Mouse (Mus musculus) kidney, embryonic 15.5 days (tissue): ENCODE data around the gene Cul7. TPM values are rescaled to one million over a fixed set of nuclear protein-coding genes. Genes with fewer than 3 reads are reported as not detected.

Experiments used
- ATAC-seq: fragments of 200-750 bp; cut with Nextera tagmentation; replicated peaks from 2 replicates; pipeline ENCODE4 v1.8.0; 2017; ENCODE audit warnings: moderate TSS enrichment; ENCODE audit not compliant: low FRiP score
- H3K27ac ChIP-seq: fragments of 300-500 bp; sonication (generic); 2 replicates; pipeline ENCODE4 v1.5.1; 2015; ENCODE audit warnings: mild to moderate bottlenecking, inconsistent platforms
- H3K27me3 ChIP-seq: fragments of 300-500 bp; sonication (generic); 2 replicates; pipeline ENCODE4 v1.6.1; 2015; ENCODE audit warnings: inconsistent platforms
- H3K36me3 ChIP-seq: fragments of 300-500 bp; sonication (generic); 2 replicates; pipeline ENCODE4 v1.6.1; 2015; ENCODE audit warnings: inconsistent platforms
- H3K4me1 ChIP-seq: fragments of 300-500 bp; sonication (generic); 2 replicates; pipeline ENCODE4 v1.6.1; 2015; ENCODE audit warnings: inconsistent platforms
- H3K4me2 ChIP-seq: fragments of 300-500 bp; sonication (generic); 2 replicates; pipeline ENCODE4 v1.6.1; 2015; ENCODE audit warnings: moderate library complexity, mild to moderate bottlenecking, inconsistent platforms
- H3K4me3 ChIP-seq: fragments of 300-500 bp; sonication (generic); replicated peaks from 2 replicates; pipeline ENCODE4 v1.5.1; 2015; ENCODE audit warnings: mild to moderate bottlenecking, inconsistent platforms
- H3K9ac ChIP-seq: fragments of 300-500 bp; sonication (generic); 2 replicates; pipeline ENCODE4 v1.6.1; 2015; ENCODE audit warnings: mild to moderate bottlenecking, inconsistent platforms
- H3K9me3 ChIP-seq: fragments of 300-500 bp; sonication (generic); replicated peaks from 2 replicates; pipeline ENCODE4 v1.6.1; 2016; ENCODE audit warnings: inconsistent platforms
- WGBS: fragments of 180-500 bp; shearing (Covaris S2); methylation state at CpG from one replicate; pipeline ENCODE4 v1.1.7; 2015; ENCODE audit warnings: mixed read lengths; 5-methylcytosine and 5-hydroxymethylcytosine counted together
- polyA plus RNA-seq: library from polyadenylated mRNA; unstranded; fragments of >200 nt; fragmentation: Nextera tagmentation; extraction: Ambion mirVana; gene quantifications from 2 replicates; pipeline ENCODE4 v1.2.1, GENCODE M21; 2015

Gene Cul7
- polyA plus RNA-seq, 1 experiment from 2014 or later: 59.2 TPM

GRCm38 (mm10) chr17:46678911-46679310 is 28.8 kb downstream of the Cul7 start:
- H3K4me3 ChIP-seq: peak overlapping the region; percentile 95
- peak overlapping the region; percentile 86 for H3K9ac ChIP-seq
- H3K36me3 ChIP-seq: peaks cover 52% of the 10 kb centered on the region
- H3K4me2 ChIP-seq: peak overlapping the region; percentile 89
- peak overlapping the region; percentile 97 for H3K27ac ChIP-seq
- 30% methylated on average over 9 of the region's 9 CpGs for WGBS
- ATAC-seq: no peak
- H3K4me1 ChIP-seq: peaks cover 47% of the 10 kb centered on the region
- H3K27me3 ChIP-seq: no peaks in the 10 kb centered on the region
- no peaks in the 10 kb centered on the region for H3K9me3 ChIP-seq

- ATAC-seq: peak; percentile 12
- H3K27me3 ChIP-seq: no peaks in the 10 kb centered on the region
- H3K4me1 ChIP-seq: peaks cover 38% of the 10 kb centered on the region
- under 1% methylated on average over 34 of the region's 34 CpGs for WGBS
- H3K4me2 ChIP-seq: peak overlapping the region; percentile 89
- H3K9ac ChIP-seq: peak overlapping the region; percentile 86
- peak overlapping the region; percentile 95 for H3K4me3 ChIP-seq
- peaks cover 57% of the 10 kb centered on the region for H3K36me3 ChIP-seq
- peak overlapping the region; percentile 97 for H3K27ac ChIP-seq
- H3K9me3 ChIP-seq: no peaks in the 10 kb centered on the region
Observed at GRCm38 (mm10) chr17:46679843-46680759, 30.0 kb downstream of the Cul7 start.

DNA sequence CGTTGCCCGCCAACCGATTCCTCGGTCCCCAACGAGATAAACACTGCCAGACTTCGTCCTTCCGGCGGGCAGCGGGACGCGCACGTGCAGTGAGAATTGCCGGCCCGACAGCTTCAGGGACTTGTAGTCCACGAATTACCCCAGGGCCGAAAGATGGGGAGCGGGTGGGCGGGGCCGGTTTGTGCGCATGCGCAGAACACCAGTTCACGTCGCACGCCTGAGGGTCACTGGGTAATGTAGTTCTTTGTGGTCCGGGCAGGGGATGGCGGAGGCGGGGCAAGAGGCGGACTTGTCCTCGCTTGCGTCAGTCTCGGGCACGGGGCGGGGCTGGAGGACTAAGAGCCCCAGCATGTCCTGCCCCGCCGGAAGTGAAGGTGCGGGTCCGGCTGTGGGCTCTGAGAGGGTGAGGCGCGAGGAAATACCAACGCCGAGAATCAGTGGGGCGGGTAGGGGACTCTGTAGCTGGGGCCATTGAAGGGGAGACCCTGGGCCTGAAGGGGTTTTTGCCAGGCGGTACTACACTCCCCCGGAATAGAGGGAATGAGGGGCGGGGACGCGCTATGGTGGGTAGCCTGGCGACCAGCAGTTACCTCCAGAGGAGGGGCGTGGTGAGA is 30.7 kb downstream of the Cul7 start, which contains the start of gene Klhdc3:
Klhdc3 (minus strand) TSS at position 155 of the 614 bp plus-strand sequence.
- Histone ChIP-seq H3K27me3 (no peaks in the 10 kb centered on the region), H3K36me3 (peaks cover 57% of the 10 kb centered on the region), H3K9ac (peak within 1 kb of the TSS; percentile 86), H3K4me3 (peak within 1 kb of the TSS; percentile 95), H3K4me1 (peaks cover 36% of the 10 kb centered on the region), H3K9me3 (no peaks in the 10 kb centered on the region), H3K27ac (peak within 1 kb of the TSS; percentile 97), H3K4me2 (peak within 1 kb of the TSS; percentile 89)
- WGBS: under 1% methylated on average over 49 of the region's 49 CpGs
- peak; percentile 97 for ATAC-seq

GRCm38 (mm10) chr17:46681466-46682118 is 31.5 kb downstream of the Cul7 start:
- Histone ChIP-seq H3K27ac (peak overlapping the region; percentile 84), H3K4me2 (peak overlapping the region; percentile 89), H3K27me3 (no peaks in the 10 kb centered on the region), H3K9ac (peak overlapping the region; percentile 62), H3K4me3 (peak overlapping the region; percentile 95), H3K36me3 (peaks cover 57% of the 10 kb centered on the region), H3K9me3 (no peaks in the 10 kb centered on the region), H3K4me1 (peaks cover 36% of the 10 kb centered on the region)
- ATAC-seq: peak; percentile 0; the same call in 1 of the 2 replicates
- 25% methylated on average over 12 of the region's 12 CpGs for WGBS

- peaks cover 56% of the 10 kb centered on the region for H3K36me3 ChIP-seq
- H3K4me3 ChIP-seq: no peak overlapping the region
- H3K4me1 ChIP-seq: peaks cover 32% of the 10 kb centered on the region
- no peaks in the 10 kb centered on the region for H3K9me3 ChIP-seq
- H3K4me2 ChIP-seq: no peak overlapping the region
- H3K9ac ChIP-seq: no peak overlapping the region
- no peak overlapping the region for H3K27ac ChIP-seq
- no peaks in the 10 kb centered on the region for H3K27me3 ChIP-seq
- WGBS: 83% methylated on average over 16 of the region's 16 CpGs
- ATAC-seq: no peak
Observed at GRCm38 (mm10) chr17:46682654-46683389, 32.7 kb downstream of the Cul7 start.

GRCm38 (mm10) chr17:46685913-46686312 is 35.8 kb downstream of the Cul7 start:
- peaks cover 64% of the 10 kb centered on the region for H3K36me3 ChIP-seq
- 84% methylated on average over 6 of the region's 6 CpGs for WGBS
- ATAC-seq: no peak

DNA sequence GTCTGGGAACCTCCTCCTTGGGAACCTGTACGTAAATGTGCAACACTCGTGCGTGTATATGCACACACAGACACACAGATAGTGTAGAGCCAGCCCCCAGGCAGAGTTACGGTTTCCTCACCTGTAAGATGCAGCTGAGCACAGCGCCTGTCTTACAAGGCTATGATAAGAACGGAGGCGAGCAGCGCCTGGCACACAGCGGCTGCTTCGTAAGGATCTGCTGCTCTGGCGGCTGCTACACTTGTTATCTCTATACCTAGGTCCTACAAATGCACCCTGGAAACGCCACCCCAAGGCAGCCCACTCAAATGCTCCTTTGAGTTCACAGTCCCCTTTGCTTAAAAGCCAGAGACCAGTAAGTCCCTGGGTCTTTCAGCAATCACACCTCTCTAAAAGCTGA is 40.5 kb downstream of the Cul7 start:
- Histone ChIP-seq H3K27ac (no peak overlapping the region), H3K4me3 (no peak overlapping the region), H3K4me1 (no peaks in the 10 kb centered on the region), H3K4me2 (no peak overlapping the region), H3K9me3 (no peaks in the 10 kb centered on the region), H3K9ac (no peak overlapping the region), H3K27me3 (no peaks in the 10 kb centered on the region), H3K36me3 (peaks cover 58% of the 10 kb centered on the region)
- WGBS: 95% methylated on average over 12 of the region's 12 CpGs
- ATAC-seq: no peak

More at GRCm38 (mm10) chr17:46685913-46686312, 35.8 kb downstream of the Cul7 start:
- Histone ChIP-seq H3K4me3 (no peak overlapping the region), H3K9me3 (no peaks in the 10 kb centered on the region), H3K9ac (no peak overlapping the region), H3K4me1 (peaks cover 10% of the 10 kb centered on the region), H3K27me3 (no peaks in the 10 kb centered on the region), H3K4me2 (no peak overlapping the region), H3K27ac (no peak overlapping the region)

DNA sequence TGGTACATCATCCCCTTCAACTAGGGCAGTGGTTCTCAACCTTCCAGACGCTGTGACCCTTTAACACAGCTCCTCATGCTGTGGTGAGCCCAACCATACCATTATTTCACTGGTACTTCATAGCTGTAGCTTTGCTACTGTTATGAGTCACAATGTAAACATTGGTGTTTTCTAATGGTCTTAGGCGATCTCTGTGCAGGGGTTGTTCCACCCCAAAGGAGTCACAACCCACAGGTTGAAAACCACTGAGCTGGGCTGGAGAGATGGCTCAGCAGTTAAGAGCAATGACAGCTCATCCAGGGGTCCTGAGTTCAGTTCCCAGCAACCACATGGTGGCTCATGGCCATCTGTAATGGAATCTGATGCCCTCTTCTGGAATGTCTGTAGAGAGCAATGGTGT is 41.3 kb downstream of the Cul7 start:
- no peaks in the 10 kb centered on the region for H3K9me3 ChIP-seq
- no peak overlapping the region for H3K9ac ChIP-seq
- 88% methylated on average over 2 of the region's 2 CpGs for WGBS
- H3K4me3 ChIP-seq: no peak overlapping the region
- H3K4me2 ChIP-seq: no peak overlapping the region
- H3K27ac ChIP-seq: no peak overlapping the region
- H3K27me3 ChIP-seq: no peaks in the 10 kb centered on the region
- no peaks in the 10 kb centered on the region for H3K4me1 ChIP-seq
- peaks cover 58% of the 10 kb centered on the region for H3K36me3 ChIP-seq
- ATAC-seq: no peak

DNA sequence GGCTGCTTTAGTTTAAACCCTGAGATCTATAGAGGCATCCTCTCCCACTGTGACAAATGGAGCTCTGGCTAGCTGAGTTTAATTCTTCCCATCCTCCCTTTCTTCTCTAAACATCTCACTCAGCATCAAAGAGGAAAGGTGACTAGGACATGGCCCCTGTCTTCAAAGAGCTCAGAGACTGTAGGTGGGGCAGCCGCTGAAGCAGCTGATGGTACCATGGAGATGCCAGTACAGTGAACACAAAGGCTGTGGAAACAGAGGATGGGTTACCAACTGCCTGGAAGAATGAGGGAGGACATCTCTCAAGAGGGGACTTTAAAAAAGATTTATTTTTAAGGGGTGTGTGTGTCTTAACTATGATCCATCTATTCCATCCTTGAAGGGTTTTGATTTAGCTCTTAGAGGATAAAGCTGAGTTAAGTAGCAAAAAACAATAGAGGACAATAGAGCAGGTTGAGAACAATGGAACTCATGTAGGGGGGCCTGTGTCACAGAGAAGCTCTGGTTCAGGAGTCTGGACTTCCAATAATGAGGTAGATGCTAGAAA is 44.5 kb downstream of the Cul7 start:
- Histone ChIP-seq H3K4me2 (no peak overlapping the region), H3K36me3 (peaks cover 65% of the 10 kb centered on the region), H3K4me3 (no peak overlapping the region), H3K27ac (no peak overlapping the region), H3K9ac (no peak overlapping the region), H3K27me3 (no peaks in the 10 kb centered on the region), H3K9me3 (no peaks in the 10 kb centered on the region), H3K4me1 (no peaks in the 10 kb centered on the region)
- ATAC-seq: no peak
- WGBS: 44% methylated on average over 1 of the region's 1 CpGs

DNA sequence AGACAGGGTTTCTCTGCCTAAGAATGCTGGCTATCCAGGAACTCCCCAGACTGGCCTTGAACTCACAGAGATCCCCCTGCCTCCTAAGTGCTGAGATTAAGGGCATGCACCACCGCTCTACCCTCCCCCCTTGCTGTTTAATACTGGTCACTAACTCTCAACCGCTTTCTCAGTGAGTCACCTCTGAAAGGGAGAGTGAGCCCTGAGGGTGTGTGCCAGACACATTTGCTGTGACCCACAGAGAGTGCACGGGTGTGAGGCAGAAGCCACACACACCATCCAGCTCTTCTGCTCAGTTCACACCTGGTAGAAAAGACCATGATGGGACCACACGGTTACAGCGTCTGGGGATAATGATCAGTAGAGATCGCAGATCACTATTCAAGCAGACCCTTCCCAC is 48.4 kb downstream of the Cul7 start:
- peaks cover 23% of the 10 kb centered on the region for H3K4me1 ChIP-seq
- H3K36me3 ChIP-seq: peaks cover 53% of the 10 kb centered on the region
- no peak overlapping the region for H3K4me2 ChIP-seq
- 82% methylated on average over 6 of the region's 6 CpGs for WGBS
- no peaks in the 10 kb centered on the region for H3K27me3 ChIP-seq
- no peak overlapping the region for H3K4me3 ChIP-seq
- H3K9me3 ChIP-seq: no peaks in the 10 kb centered on the region
- no peak overlapping the region for H3K27ac ChIP-seq
- no peak for ATAC-seq
- no peak overlapping the region for H3K9ac ChIP-seq

DNA sequence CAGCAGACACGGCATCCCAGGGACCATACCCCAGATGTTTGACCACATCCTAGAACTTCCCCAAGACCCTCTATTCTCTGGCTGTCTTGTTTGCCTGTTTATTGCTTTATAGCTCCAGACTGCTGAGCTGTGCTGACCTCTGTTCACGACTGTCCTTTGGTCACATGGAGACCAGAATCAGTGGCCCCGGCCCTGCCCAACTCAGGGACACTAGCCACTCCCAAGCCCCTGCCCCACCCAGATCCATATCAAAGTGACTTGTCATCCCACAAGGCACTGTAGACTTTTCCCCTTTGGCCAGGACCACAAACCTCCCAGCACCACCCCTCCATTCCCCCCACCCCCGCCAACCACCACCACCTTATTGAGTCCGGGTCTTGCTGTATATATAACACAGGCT is 49.1 kb downstream of the Cul7 start:
- no peak overlapping the region for H3K9ac ChIP-seq
- no peaks in the 10 kb centered on the region for H3K27me3 ChIP-seq
- H3K4me3 ChIP-seq: no peak overlapping the region
- no peak overlapping the region for H3K4me2 ChIP-seq
- H3K4me1 ChIP-seq: peaks cover 29% of the 10 kb centered on the region
- H3K36me3 ChIP-seq: peaks cover 53% of the 10 kb centered on the region
- WGBS: 46% methylated on average over 5 of the region's 5 CpGs
- H3K9me3 ChIP-seq: no peaks in the 10 kb centered on the region
- H3K27ac ChIP-seq: no peak overlapping the region
- no peak for ATAC-seq
